Mouse (Mus musculus): ENCODE data around the gene Hs2st1. TPM values are rescaled to one million over a fixed set of nuclear protein-coding genes. Genes with fewer than 3 reads are reported as not detected.

Gene Hs2st1
- polyA plus RNA-seq, 1 experiment: 20.3 TPM

DNA sequence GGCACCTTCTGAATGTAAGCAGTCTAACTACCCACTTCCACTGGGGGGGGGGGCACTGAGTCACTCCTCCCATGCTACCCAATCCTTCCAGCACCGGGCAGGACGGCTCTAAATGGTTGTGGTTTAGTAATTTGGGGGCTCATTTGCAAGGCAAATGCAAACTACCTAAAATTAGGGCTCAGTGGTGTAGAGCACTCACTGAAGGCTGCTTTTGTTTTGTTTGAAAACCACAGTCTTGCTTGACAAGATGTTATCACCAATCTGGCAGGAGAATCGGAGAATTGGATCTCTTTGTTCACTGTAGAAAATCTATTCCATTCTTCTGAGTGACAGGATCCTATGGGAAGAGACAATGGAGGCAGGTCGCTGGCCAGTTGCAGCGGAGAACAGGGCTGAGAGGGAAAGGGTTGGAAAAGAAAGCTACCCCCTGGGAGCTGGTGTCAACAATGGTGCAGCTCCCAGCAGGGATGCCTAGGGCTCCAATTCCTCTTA lies 158.9 kb downstream of the Hs2st1 start:
- Histone ChIP-seq H3K4me3 (ENCODE audit: insufficient read depth, poor library complexity, severe bottlenecking) (no peak overlapping the region), H3K79me3 (ENCODE audit: low read depth) (no peaks in the 10 kb centered on the region), H3K27me3 (ENCODE audit: control insufficient read depth, insufficient read depth, insufficient read length) (no peaks in the 10 kb centered on the region), H3ac (ENCODE audit: control insufficient read depth, insufficient read length, low read depth) (no peak overlapping the region), H3K36me3 (ENCODE audit: control insufficient read depth, insufficient read depth) (no peaks in the 10 kb centered on the region), H3K79me2 (ENCODE audit: control insufficient read depth, insufficient read depth) (no peaks in the 10 kb centered on the region)
- TF ChIP-seq MYOD1 (IDR thresholded peaks at IDR 0.05; ENCODE audit: control insufficient read depth, insufficient read length, low read depth): no peak
- TF ChIP-seq MAX (IDR thresholded peaks at IDR 0.05): no peak
- TF ChIP-seq CTCF (IDR thresholded peaks at IDR 0.05; ENCODE audit: control insufficient read depth, insufficient read depth, insufficient read length): no peak
- TF ChIP-seq USF1 (IDR thresholded peaks at IDR 0.05; ENCODE audit: low read depth): no peak
- TF ChIP-seq CEBPB (IDR thresholded peaks at IDR 0.05; ENCODE audit: low read depth): no peak
- TF ChIP-seq FOSL1 (IDR thresholded peaks at IDR 0.05; ENCODE audit: insufficient read depth, low read length, poor library complexity, severe bottlenecking): no peak
- no peak for TF ChIP-seq MYOG (IDR thresholded peaks at IDR 0.05; ENCODE audit: control insufficient read depth, extremely low read depth, insufficient read length)

DNA sequence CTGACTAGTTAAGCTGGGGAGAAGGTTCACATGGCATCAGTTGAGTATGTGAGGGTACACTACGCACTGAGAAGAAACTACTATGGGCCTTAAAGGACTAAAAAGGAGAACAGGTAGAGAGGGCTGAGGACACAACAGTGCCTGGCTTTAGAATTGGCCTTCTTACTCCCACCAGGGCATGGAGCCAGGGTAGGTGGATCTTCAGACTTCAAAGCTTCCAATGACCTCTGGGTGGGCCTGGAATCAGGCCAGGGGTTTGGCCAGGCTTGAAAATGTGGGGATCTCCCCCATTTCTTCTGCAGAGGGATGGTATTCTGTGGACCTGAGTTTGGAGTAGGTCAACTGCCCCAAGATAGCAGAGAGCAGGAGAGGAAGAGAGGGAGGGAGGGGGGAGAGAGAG lies 161.0 kb downstream of the Hs2st1 start:
- Histone ChIP-seq H3K4me3 (ENCODE audit: insufficient read depth, poor library complexity, severe bottlenecking) (no peak overlapping the region), H3K79me2 (ENCODE audit: control insufficient read depth, insufficient read depth) (no peaks in the 10 kb centered on the region), H3ac (ENCODE audit: control insufficient read depth, insufficient read length, low read depth) (no peak overlapping the region), H3K36me3 (ENCODE audit: control insufficient read depth, insufficient read depth) (no peaks in the 10 kb centered on the region), H3K79me3 (ENCODE audit: low read depth) (no peaks in the 10 kb centered on the region), H3K27me3 (ENCODE audit: control insufficient read depth, insufficient read depth, insufficient read length) (no peaks in the 10 kb centered on the region)
- no peak for TF ChIP-seq MAX (IDR thresholded peaks at IDR 0.05)
- TF ChIP-seq MYOD1 (IDR thresholded peaks at IDR 0.05; ENCODE audit: control insufficient read depth, insufficient read length, low read depth): no peak
- TF ChIP-seq CTCF (IDR thresholded peaks at IDR 0.05; ENCODE audit: control insufficient read depth, insufficient read depth, insufficient read length): no peak
- no peak for TF ChIP-seq CEBPB (IDR thresholded peaks at IDR 0.05; ENCODE audit: low read depth)
- TF ChIP-seq USF1 (IDR thresholded peaks at IDR 0.05; ENCODE audit: low read depth): no peak
- no peak for TF ChIP-seq FOSL1 (IDR thresholded peaks at IDR 0.05; ENCODE audit: insufficient read depth, low read length, poor library complexity, severe bottlenecking)
- TF ChIP-seq MYOG (IDR thresholded peaks at IDR 0.05; ENCODE audit: control insufficient read depth, extremely low read depth, insufficient read length): no peak

DNA sequence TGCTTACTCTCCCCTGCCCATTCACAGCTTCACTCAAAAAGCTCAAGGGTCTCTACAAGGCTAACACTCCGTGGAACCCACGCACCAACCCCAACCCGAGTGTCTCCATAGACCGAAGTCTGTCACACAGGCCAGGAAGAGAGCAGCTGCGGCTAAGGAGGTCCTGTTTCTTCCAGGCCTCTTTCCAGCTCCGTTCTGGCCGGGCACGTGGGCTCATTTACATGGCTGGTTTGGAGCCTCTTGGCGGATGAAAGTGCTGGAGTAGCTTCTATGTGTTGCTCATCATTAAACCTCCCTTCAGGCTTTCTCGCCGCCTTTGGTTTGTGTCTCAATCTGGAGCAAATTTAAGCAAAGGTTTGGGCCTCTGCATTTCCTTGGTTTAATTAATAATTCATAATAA lies 164.7 kb downstream of the Hs2st1 start:
- no peak overlapping the region for H3K4me3 ChIP-seq (ENCODE audit: insufficient read depth, poor library complexity, severe bottlenecking)
- H3K27me3 ChIP-seq (ENCODE audit: control insufficient read depth, insufficient read depth, insufficient read length): no peaks in the 10 kb centered on the region
- no peak overlapping the region for H3ac ChIP-seq (ENCODE audit: control insufficient read depth, insufficient read length, low read depth)
- no peaks in the 10 kb centered on the region for H3K36me3 ChIP-seq (ENCODE audit: control insufficient read depth, insufficient read depth)
- TF ChIP-seq FOSL1 (IDR thresholded peaks at IDR 0.05; ENCODE audit: insufficient read depth, low read length, poor library complexity, severe bottlenecking) (no peak), USF1 (IDR thresholded peaks at IDR 0.05; ENCODE audit: low read depth) (no peak), MAX (IDR thresholded peaks at IDR 0.05) (no peak), MYOG (IDR thresholded peaks at IDR 0.05; ENCODE audit: control insufficient read depth, extremely low read depth, insufficient read length) (no peak), MYOD1 (IDR thresholded peaks at IDR 0.05; ENCODE audit: control insufficient read depth, insufficient read length, low read depth) (no peak), CEBPB (IDR thresholded peaks at IDR 0.05; ENCODE audit: low read depth) (no peak), CTCF (IDR thresholded peaks at IDR 0.05; ENCODE audit: control insufficient read depth, insufficient read depth, insufficient read length) (no peak)
- no peaks in the 10 kb centered on the region for H3K79me2 ChIP-seq (ENCODE audit: control insufficient read depth, insufficient read depth)
- H3K79me3 ChIP-seq (ENCODE audit: low read depth): no peaks in the 10 kb centered on the region

DNA sequence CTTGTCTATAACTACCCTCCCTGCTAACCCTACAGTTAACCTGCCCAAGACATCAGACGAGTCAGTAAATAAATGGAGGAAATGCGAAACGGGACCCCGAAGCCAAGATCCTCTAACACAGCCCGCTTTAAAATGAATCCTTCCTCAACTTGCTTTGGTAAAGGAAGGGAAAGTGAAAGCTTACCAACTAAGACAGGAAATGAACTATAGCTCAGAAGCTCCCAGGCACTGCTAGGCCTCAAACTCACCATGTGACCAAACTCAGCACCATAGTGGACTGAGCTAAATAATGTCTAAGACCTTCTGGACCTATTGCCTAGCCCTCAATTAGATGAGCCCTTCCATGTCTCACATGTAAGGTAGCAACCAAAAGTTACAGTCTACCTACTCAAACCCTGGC lies 168.7 kb downstream of the Hs2st1 start:
- H3K27me3 ChIP-seq (ENCODE audit: control insufficient read depth, insufficient read depth, insufficient read length): no peaks in the 10 kb centered on the region
- H3K36me3 ChIP-seq (ENCODE audit: control insufficient read depth, insufficient read depth): no peaks in the 10 kb centered on the region
- no peak overlapping the region for H3K4me3 ChIP-seq (ENCODE audit: insufficient read depth, poor library complexity, severe bottlenecking)
- no peaks in the 10 kb centered on the region for H3K79me3 ChIP-seq (ENCODE audit: low read depth)
- H3K79me2 ChIP-seq (ENCODE audit: control insufficient read depth, insufficient read depth): no peaks in the 10 kb centered on the region
- TF ChIP-seq FOSL1 (IDR thresholded peaks at IDR 0.05; ENCODE audit: insufficient read depth, low read length, poor library complexity, severe bottlenecking) (no peak), CEBPB (IDR thresholded peaks at IDR 0.05; ENCODE audit: low read depth) (no peak), CTCF (IDR thresholded peaks at IDR 0.05; ENCODE audit: control insufficient read depth, insufficient read depth, insufficient read length) (no peak), USF1 (IDR thresholded peaks at IDR 0.05; ENCODE audit: low read depth) (no peak), MAX (IDR thresholded peaks at IDR 0.05) (no peak), MYOD1 (IDR thresholded peaks at IDR 0.05; ENCODE audit: control insufficient read depth, insufficient read length, low read depth) (no peak), MYOG (IDR thresholded peaks at IDR 0.05; ENCODE audit: control insufficient read depth, extremely low read depth, insufficient read length) (no peak)
- no peak overlapping the region for H3ac ChIP-seq (ENCODE audit: control insufficient read depth, insufficient read length, low read depth)

DNA sequence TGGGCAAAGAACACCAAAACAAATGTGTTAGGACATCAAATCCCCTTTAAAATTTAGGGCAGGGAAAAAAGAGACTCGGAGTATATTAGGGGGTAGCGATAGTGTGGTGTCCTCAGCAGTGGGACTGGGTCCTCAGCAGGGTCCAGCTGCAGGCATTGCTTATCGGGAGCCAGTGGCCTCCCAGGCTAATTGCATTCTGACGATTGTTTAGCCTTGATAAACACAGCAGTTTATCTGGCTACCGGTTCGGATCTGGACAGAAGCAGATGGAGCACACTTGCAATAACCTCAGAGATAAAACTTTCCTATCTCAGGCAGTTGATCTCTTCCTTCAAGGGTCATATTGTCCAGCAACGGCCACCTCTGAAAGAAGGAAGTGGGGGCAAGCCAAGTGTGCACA lies 169.1 kb downstream of the Hs2st1 start:
- Histone ChIP-seq H3K27me3 (ENCODE audit: control insufficient read depth, insufficient read depth, insufficient read length) (no peaks in the 10 kb centered on the region), H3ac (ENCODE audit: control insufficient read depth, insufficient read length, low read depth) (no peak overlapping the region), H3K79me2 (ENCODE audit: control insufficient read depth, insufficient read depth) (no peaks in the 10 kb centered on the region), H3K36me3 (ENCODE audit: control insufficient read depth, insufficient read depth) (no peaks in the 10 kb centered on the region), H3K4me3 (ENCODE audit: insufficient read depth, poor library complexity, severe bottlenecking) (no peak overlapping the region), H3K79me3 (ENCODE audit: low read depth) (no peaks in the 10 kb centered on the region)
- TF ChIP-seq MYOD1 (IDR thresholded peaks at IDR 0.05; ENCODE audit: control insufficient read depth, insufficient read length, low read depth): no peak
- no peak for TF ChIP-seq CTCF (IDR thresholded peaks at IDR 0.05; ENCODE audit: control insufficient read depth, insufficient read depth, insufficient read length)
- no peak for TF ChIP-seq USF1 (IDR thresholded peaks at IDR 0.05; ENCODE audit: low read depth)
- TF ChIP-seq MAX (IDR thresholded peaks at IDR 0.05): no peak
- no peak for TF ChIP-seq FOSL1 (IDR thresholded peaks at IDR 0.05; ENCODE audit: insufficient read depth, low read length, poor library complexity, severe bottlenecking)
- TF ChIP-seq CEBPB (IDR thresholded peaks at IDR 0.05; ENCODE audit: low read depth): no peak
- TF ChIP-seq MYOG (IDR thresholded peaks at IDR 0.05; ENCODE audit: control insufficient read depth, extremely low read depth, insufficient read length): no peak

DNA sequence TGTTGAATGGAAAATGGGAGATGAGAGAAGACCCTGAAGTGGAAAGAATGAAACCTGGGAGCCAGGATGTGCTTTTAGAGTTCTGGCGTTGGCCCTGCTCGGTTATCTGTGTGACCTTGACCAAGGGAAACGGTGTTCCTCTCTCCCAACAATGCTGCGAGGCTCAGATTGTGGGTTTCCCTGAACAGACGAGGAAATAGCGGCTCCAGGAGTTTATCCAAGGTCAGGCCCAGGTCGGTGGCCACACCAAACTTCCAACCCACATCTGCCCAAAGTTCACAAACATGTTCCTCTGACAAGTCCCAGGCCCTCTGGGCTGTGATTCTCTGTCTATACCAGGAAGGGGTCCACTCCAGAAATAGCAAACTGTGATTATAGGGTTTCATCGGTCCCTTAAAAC lies 169.6 kb downstream of the Hs2st1 start:
- TF ChIP-seq MYOG (IDR thresholded peaks at IDR 0.05; ENCODE audit: control insufficient read depth, extremely low read depth, insufficient read length) (no peak), CTCF (IDR thresholded peaks at IDR 0.05; ENCODE audit: control insufficient read depth, insufficient read depth, insufficient read length) (no peak), FOSL1 (IDR thresholded peaks at IDR 0.05; ENCODE audit: insufficient read depth, low read length, poor library complexity, severe bottlenecking) (no peak), MAX (IDR thresholded peaks at IDR 0.05) (no peak), MYOD1 (IDR thresholded peaks at IDR 0.05; ENCODE audit: control insufficient read depth, insufficient read length, low read depth) (no peak), USF1 (IDR thresholded peaks at IDR 0.05; ENCODE audit: low read depth) (no peak), CEBPB (IDR thresholded peaks at IDR 0.05; ENCODE audit: low read depth) (no peak)
- Histone ChIP-seq H3ac (ENCODE audit: control insufficient read depth, insufficient read length, low read depth) (no peak overlapping the region), H3K27me3 (ENCODE audit: control insufficient read depth, insufficient read depth, insufficient read length) (no peaks in the 10 kb centered on the region), H3K79me3 (ENCODE audit: low read depth) (no peaks in the 10 kb centered on the region), H3K36me3 (ENCODE audit: control insufficient read depth, insufficient read depth) (no peaks in the 10 kb centered on the region), H3K79me2 (ENCODE audit: control insufficient read depth, insufficient read depth) (no peaks in the 10 kb centered on the region), H3K4me3 (ENCODE audit: insufficient read depth, poor library complexity, severe bottlenecking) (no peak overlapping the region)

Data from C2C12 (cell line).